Mouse (Mus musculus) ES-E14 (cell line): ENCODE measurements at regions not wholly inside any gene's neighbourhood (a gene's known extent, or its start where the extent isn't known, plus 50 kb on each side); places are given as distances from the start of the nearest gene placed in this dataset.

Source experiments
- HCFC1 ChIP-seq: IDR thresholded peaks from 2 replicates; pipeline ENCODE4 v1.6.1; 2012; ENCODE audit warnings: low read length, inconsistent platforms, borderline replicate concordance; ENCODE audit not compliant: insufficient read depth
- ZC3H11A ChIP-seq: IDR thresholded peaks from 2 replicates; pipeline ENCODE4 v1.6.1; 2012; ENCODE audit warnings: low read depth, mild to moderate bottlenecking, inconsistent platforms, low read length, borderline replicate concordance

DNA sequence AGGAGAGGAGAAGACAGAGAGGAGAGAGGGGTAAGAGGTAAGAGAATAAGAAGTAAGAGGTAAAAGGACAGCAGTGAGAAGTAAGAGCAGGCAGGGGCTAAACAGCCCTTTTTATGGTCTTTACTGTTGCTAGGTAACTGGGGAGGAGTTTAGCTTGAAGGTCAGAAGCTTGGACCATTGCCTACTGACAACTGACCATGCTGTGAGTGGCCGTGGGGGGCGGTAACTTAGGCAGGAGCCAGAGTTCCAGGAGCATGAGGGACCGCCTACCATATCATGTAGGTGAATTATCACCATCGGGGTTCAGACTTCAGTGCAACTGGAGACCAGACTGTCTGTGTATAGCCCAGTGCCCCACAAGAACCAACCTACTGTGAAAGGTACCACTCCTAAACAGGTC is 78.3 kb upstream of the 2610001J05Rik start:
- TF ChIP-seq HCFC1 = no peak
- TF ChIP-seq ZC3H11A = no peak
